Mouse (Mus musculus) heart, embryonic 14.5 days (tissue): ENCODE data around the gene Sh3tc1. TPM values are rescaled to one million over a fixed set of nuclear protein-coding genes. Genes with fewer than 3 reads are reported as not detected.

Experiments
- ATAC-seq: fragments of 200-750 bp; cut with Nextera tagmentation; 2 replicates; pipeline ENCODE4 v1.8.0; 2017; ENCODE audit warnings: low read depth, moderate TSS enrichment; ENCODE audit not compliant: insufficient number of reproducible peaks, insufficient read depth, low FRiP score
- H3K27ac ChIP-seq, 2 experiments: fragments of 200-500 bp in 1 of 2; fragments of 300-500 bp in 1 of 2; sonication (generic) in 1 of 2; replicated peaks in 1 of 2; 2 replicates each; pipeline ENCODE4 v1.5.1; 2012 to 2014; ENCODE audit warnings: low read depth in 2 of 2, low read length in 2 of 2, control low read depth in 1 of 2, mild to moderate bottlenecking in 1 of 2, mixed read lengths in 1 of 2; ENCODE audit not compliant: control insufficient read depth in 1 of 2, insufficient read depth in 1 of 2
- H3K27me3 ChIP-seq: fragments of 300-500 bp; sonication (generic); 2 replicates; pipeline ENCODE4 v1.6.1; 2014; ENCODE audit warnings: mild to moderate bottlenecking, low read length, control low read depth; ENCODE audit not compliant: control insufficient read depth, insufficient read depth
- H3K36me3 ChIP-seq: fragments of 300-500 bp; sonication (generic); 2 replicates; pipeline ENCODE4 v1.6.1; 2014; ENCODE audit warnings: mild to moderate bottlenecking, control low read depth, low read length, mixed read lengths; ENCODE audit not compliant: control insufficient read depth, insufficient read depth
- H3K4me1 ChIP-seq, 2 experiments: fragments of 200-500 bp in 1 of 2; fragments of 300-500 bp in 1 of 2; sonication (generic) in 1 of 2; 2 replicates each; pipeline ENCODE4 v1.6.1; 2012 to 2014; ENCODE audit warnings: low read length in 2 of 2, control low read depth in 1 of 2, mixed read lengths in 1 of 2; ENCODE audit not compliant: control insufficient read depth in 2 of 2, insufficient read depth in 2 of 2
- H3K4me2 ChIP-seq: fragments of 300-500 bp; sonication (generic); 2 replicates; pipeline ENCODE4 v1.6.1; 2014; ENCODE audit warnings: mild to moderate bottlenecking, low read length
- H3K4me3 ChIP-seq, 2 experiments: fragments of 200-500 bp in 1 of 2; fragments of 300-500 bp in 1 of 2; sonication (generic) in 1 of 2; 2 replicates each; pipeline ENCODE4 v1.5.1; 2012 to 2014; ENCODE audit warnings: low read length in 2 of 2, mild to moderate bottlenecking in 2 of 2, control low read depth in 1 of 2, low read depth in 1 of 2, moderate library complexity in 1 of 2; ENCODE audit not compliant: control insufficient read depth in 1 of 2, insufficient read depth in 1 of 2
- H3K9ac ChIP-seq: fragments of 300-500 bp; sonication (generic); 2 replicates; pipeline ENCODE4 v1.6.1; 2014; ENCODE audit warnings: mild to moderate bottlenecking, low read length
- H3K9me3 ChIP-seq: fragments of 300-500 bp; sonication (generic); 2 replicates; pipeline ENCODE4 v1.6.1; 2016; ENCODE audit warnings: low read length, control low read depth; ENCODE audit not compliant: control insufficient read depth
- WGBS: fragments of 180-500 bp; shearing (Covaris S2); extraction: QIAGEN DNeasy Blood & Tissue Kit; methylation state at CpG from one replicate; pipeline ENCODE4 v1.1.7; 2014; 5-methylcytosine and 5-hydroxymethylcytosine counted together
- polyA plus RNA-seq: library from polyadenylated mRNA; unstranded; fragments of >200 nt; fragmentation: Nextera tagmentation; extraction: Ambion mirVana; gene quantifications from 2 replicates; pipeline ENCODE4 v1.2.1, GENCODE M21; 2014

Sh3tc1 gene
- polyA plus RNA-seq, 1 experiment from 2014 or later: 6.3 TPM

DNA sequence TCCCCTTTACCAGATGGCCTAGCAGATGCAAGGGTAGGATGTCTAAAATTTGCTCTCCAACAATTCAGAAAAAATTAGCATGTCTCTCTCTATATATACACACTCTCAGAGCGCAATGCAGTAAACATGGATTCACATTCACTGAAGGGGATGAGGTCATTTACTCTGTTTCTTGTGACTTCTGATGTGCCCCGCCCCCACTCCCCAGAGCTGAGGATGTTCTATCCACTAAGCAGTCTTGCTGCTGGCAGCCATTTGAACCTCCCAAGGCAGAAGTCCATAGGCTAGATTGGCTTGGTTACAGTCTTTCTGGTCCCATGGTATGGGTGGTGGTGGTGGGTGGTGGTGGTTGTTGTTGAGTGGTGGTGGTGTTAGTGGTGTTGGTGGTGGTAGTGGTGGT lies 17.9 kb downstream of the Sh3tc1 start:
- WGBS: 85% methylated on average over 2 of the region's 2 CpGs
- H3K4me1 ChIP-seq: peaks cover 32 to 44% of the 10 kb centered on the region in 2 experiments
- ATAC-seq: no peak

DNA sequence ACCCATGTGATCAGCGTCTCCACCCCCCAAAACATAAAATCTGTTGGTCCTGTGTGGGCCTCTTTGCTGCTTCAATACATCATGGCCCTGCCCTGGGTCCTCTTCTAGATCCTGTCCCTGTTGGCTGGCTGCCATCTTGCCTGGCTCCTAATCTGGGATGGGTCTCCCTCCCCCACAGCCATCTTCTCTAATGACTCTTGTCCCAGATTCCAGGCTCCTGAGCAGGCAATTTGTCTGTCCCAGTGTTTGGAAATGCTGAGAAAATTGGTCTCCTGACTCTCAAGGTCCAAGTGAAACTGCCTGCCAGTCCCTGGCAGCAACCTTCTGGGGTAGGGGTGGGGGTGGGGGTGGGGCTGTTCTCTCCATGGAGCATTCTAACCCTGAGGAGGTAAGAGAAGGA lies 19.9 kb downstream of the Sh3tc1 start:
- H3K27me3 ChIP-seq: no peaks in the 10 kb centered on the region
- H3K27ac ChIP-seq: no peak overlapping the region
- no peak for ATAC-seq
- H3K4me1 ChIP-seq: peaks cover 31 to 44% of the 10 kb centered on the region in 2 experiments
- H3K36me3 ChIP-seq: peaks cover 12% of the 10 kb centered on the region; the same call in 1 of the 2 replicates
- H3K4me2 ChIP-seq: no peak overlapping the region
- H3K4me3 ChIP-seq: no peak overlapping the region
- 87% methylated on average over 1 of the region's 1 CpGs for WGBS
- H3K9me3 ChIP-seq: no peaks in the 10 kb centered on the region
- no peak overlapping the region for H3K9ac ChIP-seq

More for the DNA sequence above, 17.9 kb downstream of the Sh3tc1 start:
- H3K36me3 ChIP-seq: peaks cover 12% of the 10 kb centered on the region; the same call in 1 of the 2 replicates
- H3K9ac ChIP-seq: no peak overlapping the region
- no peak overlapping the region for H3K4me3 ChIP-seq
- H3K27me3 ChIP-seq: no peaks in the 10 kb centered on the region
- no peak overlapping the region for H3K4me2 ChIP-seq
- H3K27ac ChIP-seq: peak overlapping the region in 1 of 2 experiments; percentile 70; a peak in 1 of 4 replicates
- H3K9me3 ChIP-seq: no peaks in the 10 kb centered on the region

DNA sequence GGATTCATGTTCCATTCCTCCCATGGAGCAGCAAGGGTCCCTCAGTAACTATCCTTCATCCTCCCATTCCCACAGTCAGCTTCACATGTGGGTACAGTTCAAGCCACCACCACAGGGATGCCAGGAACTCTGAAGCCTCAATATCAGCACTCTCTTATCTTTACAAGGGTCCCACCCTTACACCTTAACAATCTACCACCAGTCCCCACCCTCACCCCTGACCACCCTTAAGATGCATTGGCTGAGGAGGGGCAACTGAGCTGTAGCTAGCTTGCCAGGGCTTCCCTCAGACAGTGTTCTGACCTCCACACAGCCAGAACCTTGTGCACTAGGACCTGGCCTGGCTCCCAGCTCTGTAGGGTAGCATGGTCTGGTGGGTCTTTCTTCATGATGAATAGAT lies 20.4 kb downstream of the Sh3tc1 start:
- H3K36me3 ChIP-seq: peaks cover 12% of the 10 kb centered on the region; the same call in 1 of the 2 replicates

DNA sequence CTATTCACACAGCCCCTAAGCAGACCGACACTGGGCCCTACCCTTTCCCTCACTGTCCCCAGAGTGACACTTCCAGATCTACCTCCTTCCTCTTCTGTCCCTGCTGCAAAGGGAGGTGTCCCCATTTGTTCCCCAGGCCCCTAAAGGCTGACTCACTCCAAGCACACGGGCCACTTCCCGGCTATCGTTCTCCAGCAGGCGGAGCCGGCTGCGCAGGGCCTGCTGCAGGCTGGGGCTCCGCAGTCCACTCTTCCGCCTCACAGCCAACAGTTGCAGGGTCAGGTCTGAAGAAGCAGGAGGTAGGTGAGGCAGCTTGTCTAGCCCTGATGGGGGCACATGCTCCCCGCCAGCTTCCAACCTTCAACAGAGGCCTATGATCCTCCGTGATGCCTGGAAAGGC lies 21.0 kb downstream of the Sh3tc1 start:
- H3K27me3 ChIP-seq: no peaks in the 10 kb centered on the region
- WGBS: 62% methylated on average over 11 of the region's 11 CpGs
- H3K36me3 ChIP-seq: peaks cover 12% of the 10 kb centered on the region; the same call in 1 of the 2 replicates
- H3K4me2 ChIP-seq: no peak overlapping the region
- no peak for ATAC-seq
- no peaks in the 10 kb centered on the region for H3K9me3 ChIP-seq
- no peak overlapping the region for H3K27ac ChIP-seq
- H3K4me3 ChIP-seq: no peak overlapping the region
- 0 out of 2 replicates have a peak overlapping the region, but pooled peaks have one; percentile 3 for H3K9ac ChIP-seq
- H3K4me1 ChIP-seq: peaks cover 31 to 44% of the 10 kb centered on the region in 2 experiments

More for the DNA sequence above, 20.4 kb downstream of the Sh3tc1 start:
- no peak overlapping the region for H3K9ac ChIP-seq
- H3K4me1 ChIP-seq: peaks cover 31 to 44% of the 10 kb centered on the region in 2 experiments
- H3K27me3 ChIP-seq: no peaks in the 10 kb centered on the region
- ATAC-seq: no peak
- H3K4me2 ChIP-seq: no peak overlapping the region
- H3K9me3 ChIP-seq: no peaks in the 10 kb centered on the region
- H3K4me3 ChIP-seq: no peak overlapping the region
- no peak overlapping the region for H3K27ac ChIP-seq

DNA sequence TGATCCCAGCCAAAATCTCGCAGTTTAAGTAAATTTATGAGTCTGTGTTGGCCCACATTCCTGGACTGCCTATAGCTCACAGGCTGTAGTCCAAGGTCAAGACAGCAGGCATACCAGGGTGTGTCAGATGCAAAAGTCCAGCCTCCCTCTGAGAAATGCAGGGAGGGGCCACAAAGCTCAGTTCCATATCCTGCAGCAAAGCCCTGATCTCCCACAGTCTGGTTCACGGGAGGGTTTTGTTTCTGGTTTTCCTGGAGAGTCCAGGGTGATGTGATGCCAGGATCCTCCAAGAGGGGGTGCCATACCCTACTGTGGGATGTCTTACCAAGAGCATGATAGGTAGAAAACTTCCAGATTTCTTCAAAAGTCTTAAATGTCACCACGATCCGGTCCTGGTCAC lies 21.8 kb downstream of the Sh3tc1 start:
- 45% methylated on average over 4 of the region's 4 CpGs for WGBS
- no peaks in the 10 kb centered on the region for H3K9me3 ChIP-seq
- no peak overlapping the region for H3K27ac ChIP-seq
- no peak overlapping the region for H3K4me3 ChIP-seq
- H3K4me2 ChIP-seq: no peak overlapping the region
- ATAC-seq: no peak
- no peaks in the 10 kb centered on the region for H3K27me3 ChIP-seq
- H3K4me1 ChIP-seq: peaks cover 26 to 37% of the 10 kb centered on the region in 2 experiments
- H3K36me3 ChIP-seq: peaks cover 8% of the 10 kb centered on the region; the same call in 1 of the 2 replicates
- H3K9ac ChIP-seq: no peak overlapping the region

DNA sequence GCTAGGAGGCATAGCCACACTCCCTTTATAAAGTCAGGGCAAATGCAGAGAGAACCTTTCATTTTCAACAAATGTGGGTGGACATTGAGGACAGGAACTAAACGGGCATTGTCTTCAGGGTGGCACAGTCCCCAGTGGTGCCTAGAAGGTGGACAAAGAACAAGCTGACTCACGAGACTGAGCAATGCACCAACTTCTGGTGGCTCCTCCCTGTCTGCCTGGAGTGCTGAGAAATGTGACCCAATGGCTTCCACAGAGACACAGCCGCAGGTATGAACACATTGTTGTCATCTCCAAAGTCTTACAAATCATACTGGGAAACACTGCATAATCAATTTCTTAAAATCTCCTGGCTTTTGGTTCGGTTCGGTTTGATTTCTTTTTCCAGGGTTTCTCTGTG lies 22.3 kb downstream of the Sh3tc1 start:
- H3K9me3 ChIP-seq: no peaks in the 10 kb centered on the region
- H3K4me1 ChIP-seq: peaks cover 22 to 32% of the 10 kb centered on the region in 2 experiments
- H3K4me2 ChIP-seq: no peak overlapping the region
- no peaks in the 10 kb centered on the region for H3K27me3 ChIP-seq
- H3K27ac ChIP-seq: no peak overlapping the region
- H3K36me3 ChIP-seq: peaks cover 8% of the 10 kb centered on the region; the same call in 1 of the 2 replicates
- ATAC-seq: no peak
- 82% methylated on average over 5 of the region's 5 CpGs for WGBS
- no peak overlapping the region for H3K4me3 ChIP-seq
- no peak overlapping the region for H3K9ac ChIP-seq

DNA sequence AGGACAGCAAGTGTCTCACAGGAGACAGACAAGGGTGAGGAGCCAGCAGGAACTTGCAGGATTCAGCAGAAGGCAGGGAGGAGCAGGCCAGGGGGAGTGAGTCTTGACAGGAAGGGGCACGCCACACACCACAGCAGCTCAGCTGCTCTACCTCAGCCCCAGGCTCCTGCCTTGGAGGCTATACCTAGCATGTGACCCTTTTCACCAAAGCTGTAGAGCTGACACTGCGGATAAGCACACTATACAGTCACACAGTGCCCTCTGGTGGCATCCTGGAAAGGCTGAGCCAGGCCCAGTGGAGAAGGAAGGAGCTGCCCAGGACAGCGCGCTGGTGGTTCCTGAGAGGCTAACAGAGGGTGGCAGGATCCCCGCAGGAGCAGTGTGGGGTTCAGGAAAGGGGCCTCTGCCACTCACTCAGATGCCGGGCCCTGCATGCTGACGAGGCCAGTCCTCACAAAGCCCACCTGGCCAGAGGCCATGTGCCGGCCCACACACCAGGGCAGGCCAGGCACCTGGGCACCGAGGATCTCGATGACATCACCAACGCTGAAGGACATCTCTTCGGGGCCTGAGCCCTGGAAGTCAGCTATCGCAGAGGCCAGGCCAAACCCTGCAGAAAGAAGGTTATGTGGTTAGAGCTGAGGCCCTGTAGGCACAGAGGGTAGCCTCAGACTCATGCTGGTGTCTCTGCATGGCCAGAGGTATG lies 26.0 kb downstream of the Sh3tc1 start:
- Histone ChIP-seq H3K9ac (no peak overlapping the region), H3K4me3 (no peak overlapping the region), H3K4me2 (no peak overlapping the region), H3K36me3 (peaks cover 11% of the 10 kb centered on the region; the same call in 1 of the 2 replicates), H3K27me3 (no peaks in the 10 kb centered on the region), H3K27ac (no peak overlapping the region), H3K9me3 (no peaks in the 10 kb centered on the region), H3K4me1 (peaks cover 5 to 8% of the 10 kb centered on the region in 2 experiments; a peak in 3 of 4 replicates)
- WGBS: 46% methylated on average over 13 of the region's 13 CpGs
- ATAC-seq: peak; percentile 60; the same call in 1 of the 2 replicates
